Mouse (Mus musculus): Measurements from ENCODE around the gene Mapkapk3.

Gene Mapkapk3

DNA sequence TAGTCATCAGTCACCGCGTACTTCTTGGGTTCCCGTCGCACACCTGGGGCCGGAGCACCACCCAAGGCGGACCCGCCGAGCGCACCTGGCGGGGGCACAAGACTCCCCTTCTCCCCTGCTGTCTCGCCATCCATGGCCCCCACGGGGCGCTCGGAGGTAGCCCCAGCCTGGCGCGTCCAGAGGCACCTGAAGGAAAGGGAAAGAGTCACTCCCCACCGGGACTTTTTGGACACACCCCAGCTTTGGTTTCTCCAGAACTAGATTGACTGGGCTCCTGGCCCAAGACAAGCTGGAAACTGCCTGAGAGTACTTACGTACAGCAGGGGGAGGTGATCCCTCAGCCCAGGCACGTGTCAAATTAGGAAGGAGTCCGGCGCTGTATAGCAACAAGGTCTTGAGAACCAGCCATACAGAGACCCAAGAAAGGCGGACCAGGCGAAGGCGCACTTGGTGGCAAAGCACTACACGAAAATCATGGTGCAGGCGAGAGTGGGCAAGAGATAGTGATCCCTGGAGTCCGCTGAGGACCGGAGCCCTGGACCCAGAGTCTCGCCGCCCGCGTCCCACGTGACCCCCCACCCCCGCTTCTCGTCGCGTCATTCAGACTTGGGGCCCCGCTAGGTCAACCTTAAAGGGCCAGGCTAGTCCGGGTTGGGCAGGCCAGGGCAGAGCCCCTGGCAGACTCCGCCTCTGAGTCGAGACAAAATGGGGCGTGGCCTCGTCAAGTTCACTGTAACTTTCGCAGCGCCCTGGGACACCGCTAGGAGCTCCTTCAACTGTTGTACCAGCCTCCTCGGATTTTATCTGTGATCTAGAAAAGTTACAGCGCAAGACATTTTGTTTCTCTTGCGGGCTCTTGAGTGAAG is at the start of gene Mapkapk3:
Gene Mapkapk3 (minus strand): TSS at position 667 of the 866 bp plus-strand sequence.
- peak; percentile 82 to 88 for DNase-seq (ENCODE audit: low spot score in 2 of 2)

DNA sequence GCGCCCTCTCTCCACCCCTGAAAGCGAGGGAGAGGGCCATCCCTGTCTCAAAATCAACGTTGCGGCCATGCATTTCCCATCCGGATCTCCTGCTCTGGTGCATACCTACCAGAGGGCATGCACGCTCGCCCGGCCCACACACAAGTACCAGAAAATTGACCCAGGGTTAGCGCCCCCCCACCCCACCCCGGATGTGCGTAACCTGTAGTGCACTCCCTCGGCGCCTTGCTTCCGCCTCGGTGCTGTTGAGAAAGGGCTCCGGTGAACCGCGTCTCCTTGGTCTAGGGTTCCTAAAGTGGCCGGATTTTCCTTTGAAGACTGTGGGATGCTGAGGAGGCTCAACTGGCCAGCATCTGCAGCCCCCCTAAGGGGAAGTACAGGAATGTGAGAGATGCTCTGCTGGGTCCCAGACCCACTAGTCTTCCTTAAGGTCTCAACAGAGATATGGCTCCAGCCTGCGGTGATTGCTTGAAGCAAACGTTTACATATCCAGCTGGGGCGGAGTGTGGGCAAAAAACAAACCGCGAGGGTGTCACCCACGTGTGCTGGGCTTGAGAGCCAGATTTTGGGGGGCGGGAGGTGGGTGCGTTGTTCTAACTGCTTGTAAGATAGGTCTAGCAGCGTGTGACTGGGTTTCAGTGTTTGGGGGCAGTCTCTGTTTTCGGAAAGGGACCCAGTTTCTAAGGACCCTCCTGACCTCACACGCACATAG is 48.7 kb upstream of the Mapkapk3 start, which contains the start of gene Hemk1:
Gene Hemk1 (minus strand): TSS at position 179 of the 712 bp plus-strand sequence.
- DNase-seq (ENCODE audit: low spot score in 2 of 2): peak; percentile 58

- DNase-seq (ENCODE audit: low spot score in 2 of 2): no peak
These were observed 46.7 kb upstream of the Mapkapk3 start for GRCm38 (mm10) chr9:107336386-107336785.

GRCm38 (mm10) chr9:107335909-107336308 is 46.2 kb upstream of the Mapkapk3 start:
- DNase-seq (ENCODE audit: low spot score in 2 of 2): peak; percentile 56 to 69

GRCm38 (mm10) chr9:107335046-107335445 is 45.4 kb upstream of the Mapkapk3 start:
- DNase-seq (ENCODE audit: low spot score in 2 of 2): no peak

- DNase-seq (ENCODE audit: low spot score in 2 of 2): no peak
These were observed 44.7 kb upstream of the Mapkapk3 start for GRCm38 (mm10) chr9:107334356-107334755.

DNA sequence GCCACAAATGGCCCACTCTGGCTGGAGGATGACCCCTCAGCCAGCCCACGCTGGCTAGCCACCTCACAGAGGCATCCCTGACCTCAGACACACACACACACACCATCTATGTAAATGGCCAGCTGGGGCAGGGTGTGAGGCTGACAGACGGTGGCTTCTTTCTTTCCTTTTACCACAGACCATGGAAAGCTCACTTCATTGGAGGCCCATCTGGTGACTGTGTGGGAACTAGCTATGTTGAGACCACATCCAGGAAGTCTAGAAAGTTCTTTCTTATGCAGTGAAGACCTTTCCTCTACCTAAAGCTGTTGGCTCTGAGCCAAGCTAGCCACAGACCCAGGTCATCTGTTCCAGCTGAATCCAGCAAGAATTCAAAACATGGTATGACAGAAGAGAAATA is 44.0 kb upstream of the Mapkapk3 start:
- DNase-seq (ENCODE audit: low spot score in 2 of 2): no peak

DNA sequence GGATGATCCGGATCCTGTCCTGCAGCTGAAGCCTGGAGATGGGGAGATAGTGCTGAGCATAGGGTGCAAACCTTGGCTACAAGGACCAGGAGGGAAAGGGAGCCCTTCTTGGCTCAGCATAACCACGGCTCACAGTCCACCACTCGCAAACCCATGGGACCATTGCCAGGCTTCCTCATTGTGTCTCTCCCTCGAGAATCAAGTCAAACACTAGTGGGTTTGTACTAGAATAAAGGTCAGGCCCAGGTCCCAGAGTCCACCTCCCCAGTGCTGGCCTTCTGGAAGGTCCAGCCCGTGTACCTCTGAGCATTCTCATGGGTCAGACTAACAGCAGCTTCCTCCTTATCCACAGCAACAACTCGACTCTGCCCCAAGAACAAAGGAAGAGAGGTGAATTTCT is 41.1 kb upstream of the Mapkapk3 start:
- no peak for DNase-seq (ENCODE audit: low spot score in 2 of 2)

- DNase-seq (ENCODE audit: low spot score in 2 of 2): no peak
These were observed 38.4 kb upstream of the Mapkapk3 start for GRCm38 (mm10) chr9:107327879-107328620.

- DNase-seq (ENCODE audit: low spot score in 2 of 2): no peak
These were observed 36.2 kb upstream of the Mapkapk3 start for GRCm38 (mm10) chr9:107325904-107326303.

GRCm38 (mm10) chr9:107324799-107325561 is 35.3 kb upstream of the Mapkapk3 start:
- no peak for DNase-seq (ENCODE audit: low spot score in 2 of 2)

GRCm38 (mm10) chr9:107323558-107323957 is 33.9 kb upstream of the Mapkapk3 start:
- peak in 1 of 2 experiments; percentile 48 for DNase-seq (ENCODE audit: low spot score in 2 of 2)

- DNase-seq (ENCODE audit: low spot score in 2 of 2): no peak
These were observed 32.9 kb upstream of the Mapkapk3 start for GRCm38 (mm10) chr9:107322461-107323050.

GRCm38 (mm10) chr9:107315791-107316190 is 26.1 kb upstream of the Mapkapk3 start:
- no peak for DNase-seq (ENCODE audit: low spot score in 2 of 2)

DNA sequence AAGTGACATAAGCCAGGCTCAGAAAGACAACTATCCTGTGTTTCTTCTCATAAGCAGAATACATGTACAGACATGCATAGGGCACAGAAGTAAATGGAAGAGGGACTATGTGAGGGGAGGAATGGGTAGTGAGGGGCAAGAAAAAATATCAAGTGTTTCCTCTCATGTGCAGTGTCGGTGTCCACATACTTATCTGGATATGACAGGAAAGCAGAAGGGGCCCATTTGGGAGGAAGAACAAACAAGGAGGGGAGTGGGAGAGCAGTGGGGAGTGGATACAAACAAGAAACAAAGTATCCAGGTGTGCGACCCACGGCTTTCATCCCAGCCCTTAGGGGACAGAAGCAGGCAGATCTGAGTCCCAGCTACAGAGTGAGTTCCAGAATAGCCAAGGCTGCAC is 24.2 kb upstream of the Mapkapk3 start:
- no peak for DNase-seq (ENCODE audit: low spot score in 2 of 2)

GRCm38 (mm10) chr9:107312811-107313584 is 23.3 kb upstream of the Mapkapk3 start:
- DNase-seq (ENCODE audit: low spot score in 2 of 2): no peak

- no peak for DNase-seq (ENCODE audit: low spot score in 2 of 2)
These were observed 19.9 kb upstream of the Mapkapk3 start for GRCm38 (mm10) chr9:107309600-107309999.

DNA sequence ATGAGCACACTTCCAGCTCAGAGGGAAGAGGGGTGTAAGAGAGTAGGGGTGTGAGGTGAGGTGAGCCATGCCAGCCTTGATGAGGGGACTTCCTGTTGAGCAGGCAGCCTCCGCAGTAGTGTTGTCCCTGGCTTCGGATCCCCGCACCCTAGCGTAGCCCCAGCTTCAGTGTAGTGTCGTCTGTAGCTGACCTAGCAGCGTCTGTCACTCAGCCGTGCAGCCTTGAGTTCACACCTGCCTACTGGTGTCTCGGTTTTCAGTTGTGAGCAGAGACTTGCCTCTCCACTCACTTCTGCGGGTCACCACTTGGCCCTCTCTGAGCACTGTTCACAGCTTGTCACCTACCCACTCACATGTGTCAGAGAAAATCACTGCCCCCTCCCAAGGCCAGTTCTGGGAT is 19.5 kb upstream of the Mapkapk3 start:
- no peak for DNase-seq (ENCODE audit: low spot score in 2 of 2)

- DNase-seq (ENCODE audit: low spot score in 2 of 2): no peak
These were observed 18.8 kb upstream of the Mapkapk3 start for GRCm38 (mm10) chr9:107308346-107309000.

GRCm38 (mm10) chr9:107307886-107308285 is 18.2 kb upstream of the Mapkapk3 start:
- peak; percentile 73 to 85 for DNase-seq (ENCODE audit: low spot score in 2 of 2)

Measured in urinary bladder, adult 18-20 months (tissue).